Mouse (Mus musculus): Measurements from ENCODE around the gene Retn. TPM values are rescaled to one million over a fixed set of nuclear protein-coding genes. Genes with fewer than 3 reads are reported as not detected.

Retn gene
- polyA plus RNA-seq, 1 experiment from 2014 or later, result 0.17 TPM

DNA sequence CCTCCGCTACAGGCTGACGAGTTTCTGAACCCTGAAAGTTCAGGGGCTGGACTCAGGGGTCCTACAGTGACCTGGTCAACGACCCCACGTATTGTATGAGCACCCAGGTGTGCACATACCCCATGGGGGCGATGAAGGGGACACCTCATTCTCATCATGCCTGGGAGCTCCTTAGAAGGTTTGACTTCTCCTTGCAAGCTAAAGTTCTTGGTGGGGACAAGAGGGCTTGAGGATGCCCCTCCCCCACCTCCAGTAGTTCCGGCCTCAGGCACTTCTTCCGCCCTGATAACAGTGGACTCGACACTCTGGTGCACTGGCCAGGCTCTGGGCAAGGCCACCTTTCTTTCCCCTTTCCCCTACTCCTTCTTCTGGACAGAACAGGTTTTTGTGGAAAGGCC, 24.1 kb upstream of the Retn start:
- ATAC-seq (ENCODE audit: low FRiP score, low read depth), result no peak
- peaks cover 29% of the 10 kb centered on the region for H3K27me3 ChIP-seq
- 28% methylated on average over 8 of the region's 8 CpGs for WGBS
- no peaks in the 10 kb centered on the region; the same call in 1 of the 2 replicates for H3K36me3 ChIP-seq
- peaks cover 12% of the 10 kb centered on the region; the same call in 1 of the 2 replicates for H3K4me1 ChIP-seq
- H3K4me3 ChIP-seq, result peak overlapping the region; percentile 53
- H3K27ac ChIP-seq, result no peak overlapping the region
- H3K9ac ChIP-seq, result peak overlapping the region; percentile 48
- H3K9me3 ChIP-seq, result no peaks in the 10 kb centered on the region
- H3K4me2 ChIP-seq (replicated peaks), result peak overlapping the region; percentile 85

DNA sequence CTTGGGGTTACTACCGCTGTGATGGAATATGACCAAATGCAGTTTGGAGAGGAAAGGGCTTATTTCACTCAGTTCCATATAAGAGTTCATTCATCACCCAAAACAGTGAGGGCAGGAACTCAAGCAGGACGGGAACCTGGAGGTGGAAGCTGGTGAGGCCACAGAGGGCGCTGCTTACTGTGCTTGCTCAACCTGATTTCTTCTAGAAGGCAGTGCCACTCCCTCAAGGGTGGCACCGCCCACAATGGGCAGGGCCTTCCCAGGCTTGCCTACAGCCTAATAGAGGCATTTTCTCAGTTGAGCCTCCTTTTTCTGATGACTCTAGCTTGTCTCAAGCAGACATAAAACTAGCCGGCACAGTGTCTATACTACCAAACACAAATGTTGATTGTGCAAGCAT, 9.8 kb upstream of the Retn start:
- H3K27ac ChIP-seq, result no peak overlapping the region
- H3K4me3 ChIP-seq, result no peak overlapping the region
- H3K27me3 ChIP-seq, result no peaks in the 10 kb centered on the region
- H3K4me2 ChIP-seq (replicated peaks), result no peak overlapping the region
- no peak overlapping the region for H3K9ac ChIP-seq
- ATAC-seq (ENCODE audit: low FRiP score, low read depth), result no peak
- no peaks in the 10 kb centered on the region for H3K4me1 ChIP-seq
- H3K9me3 ChIP-seq, result no peaks in the 10 kb centered on the region
- no peaks in the 10 kb centered on the region for H3K36me3 ChIP-seq
- 17% methylated on average over 5 of the region's 5 CpGs for WGBS

DNA sequence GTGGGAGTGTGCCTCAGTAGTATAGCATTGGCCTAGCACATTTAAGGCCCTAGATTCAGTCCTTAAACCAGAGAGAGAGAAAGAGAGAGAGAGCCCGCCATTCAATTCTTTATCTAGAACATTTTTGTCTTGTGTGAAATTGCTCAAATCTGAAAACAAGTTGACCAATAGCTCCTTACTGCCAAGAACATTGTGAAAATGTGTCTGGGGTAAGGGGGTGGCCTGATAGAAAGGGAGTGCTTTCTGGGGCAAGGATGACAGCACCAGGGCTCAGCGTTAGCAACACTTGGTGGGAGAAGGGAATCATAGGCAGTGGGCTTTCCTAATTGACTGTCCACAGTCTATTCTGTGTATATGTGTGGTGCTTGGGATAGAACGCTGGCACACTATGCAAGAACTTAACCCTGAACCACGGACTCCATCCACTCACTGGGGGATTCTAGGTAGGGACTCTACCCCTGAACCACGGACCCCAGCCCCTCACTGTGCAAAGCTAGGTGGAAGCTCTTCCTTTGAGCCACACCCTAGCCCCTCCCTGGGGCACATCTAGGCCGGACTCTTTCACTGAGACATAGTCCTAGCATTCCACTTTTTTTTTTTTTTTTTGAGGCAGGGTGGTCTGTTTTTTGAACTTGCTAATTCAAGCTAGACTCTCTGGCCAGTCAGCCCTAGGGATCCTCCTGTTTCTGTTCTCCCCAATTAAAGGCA, 8.6 kb upstream of the Retn start:
- ATAC-seq (ENCODE audit: low FRiP score, low read depth), result no peak
- Histone ChIP-seq H3K9ac (no peak overlapping the region), H3K4me3 (no peak overlapping the region), H3K9me3 (no peaks in the 10 kb centered on the region), H3K4me1 (no peaks in the 10 kb centered on the region), H3K27me3 (no peaks in the 10 kb centered on the region), H3K4me2 (replicated peaks) (no peak overlapping the region), H3K27ac (no peak overlapping the region), H3K36me3 (no peaks in the 10 kb centered on the region)
- 77% methylated on average over 6 of the region's 6 CpGs for WGBS

DNA sequence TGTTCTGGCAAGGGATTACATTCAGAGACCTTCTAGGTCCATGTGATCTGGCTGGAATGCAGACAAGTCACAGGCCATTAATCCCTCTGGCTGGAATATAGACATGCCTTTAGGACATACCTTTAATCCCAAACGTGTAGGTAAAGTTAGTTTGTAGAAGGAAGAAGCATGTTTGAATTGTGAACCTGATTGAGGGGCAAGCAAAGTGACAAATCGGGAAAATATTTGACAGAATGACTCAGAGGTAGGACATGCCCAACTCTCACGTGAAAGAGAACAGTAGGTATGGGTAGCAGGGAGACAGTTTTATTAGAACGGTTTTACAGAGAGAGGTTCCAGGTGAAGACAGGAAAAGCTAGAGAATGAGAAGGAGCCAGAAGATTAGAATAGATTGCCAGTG, 8.0 kb upstream of the Retn start:
- ATAC-seq (ENCODE audit: low FRiP score, low read depth), result no peak
- no peaks in the 10 kb centered on the region for H3K27me3 ChIP-seq
- no peak overlapping the region for H3K4me2 ChIP-seq (replicated peaks)
- H3K4me1 ChIP-seq, result no peaks in the 10 kb centered on the region
- no peak overlapping the region for H3K9ac ChIP-seq
- no peak overlapping the region for H3K27ac ChIP-seq
- no peaks in the 10 kb centered on the region for H3K9me3 ChIP-seq
- H3K36me3 ChIP-seq, result no peaks in the 10 kb centered on the region
- WGBS, result 75% methylated on average over 4 of the region's 4 CpGs
- H3K4me3 ChIP-seq, result no peak overlapping the region

DNA sequence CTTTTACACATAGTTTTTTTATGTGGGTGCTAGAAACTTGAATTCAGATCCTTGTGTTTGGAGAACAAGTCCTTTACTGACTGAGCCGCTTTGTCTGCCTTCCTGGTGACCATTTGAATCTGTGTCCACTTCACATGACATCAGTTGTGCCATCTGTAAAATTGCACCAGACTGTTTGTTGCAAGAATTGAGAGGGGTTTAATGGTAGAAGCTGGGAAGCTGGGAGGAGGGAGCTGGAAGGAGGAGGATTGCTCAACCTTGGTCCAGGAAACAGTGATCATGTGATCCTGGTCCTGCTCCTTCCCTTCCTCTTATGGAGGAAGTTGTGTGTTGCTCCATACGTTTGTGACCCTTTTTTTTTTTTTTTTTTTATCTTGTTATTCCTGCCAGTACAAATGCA, 7.3 kb upstream of the Retn start:
- WGBS, result 67% methylated on average over 2 of the region's 2 CpGs
- H3K4me3 ChIP-seq, result no peak overlapping the region
- no peak for ATAC-seq (ENCODE audit: low FRiP score, low read depth)

DNA sequence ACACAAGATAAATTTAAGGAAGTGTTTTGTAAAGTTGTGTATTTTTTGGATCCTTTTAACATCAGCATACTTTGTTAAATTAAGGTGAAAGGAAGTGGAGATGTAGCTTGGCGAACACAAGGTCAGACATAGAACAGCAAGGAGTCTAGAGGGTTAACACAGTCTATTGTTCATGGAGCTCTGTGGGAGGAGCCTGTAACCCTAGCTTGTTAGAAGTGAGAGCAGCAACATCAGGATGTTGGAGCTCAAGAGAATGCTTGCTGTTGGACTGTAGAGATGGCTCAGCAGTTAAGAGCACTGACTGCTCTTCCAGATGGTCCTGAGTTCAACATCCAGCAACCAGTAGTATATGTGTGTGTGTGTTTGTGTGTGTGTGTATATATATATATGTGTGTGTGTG, 6.6 kb upstream of the Retn start:
- no peak overlapping the region for H3K27ac ChIP-seq
- H3K27me3 ChIP-seq, result no peaks in the 10 kb centered on the region
- H3K4me3 ChIP-seq, result no peak overlapping the region
- ATAC-seq (ENCODE audit: low FRiP score, low read depth), result peak; percentile 61; the same call in 1 of the 2 replicates
- 33% methylated on average over 1 of the region's 1 CpGs for WGBS
- 0 out of 2 replicates have a peak overlapping the region, but pooled peaks have one; percentile 14 for H3K4me2 ChIP-seq (replicated peaks)
- H3K9ac ChIP-seq, result no peak overlapping the region
- H3K36me3 ChIP-seq, result no peaks in the 10 kb centered on the region
- H3K4me1 ChIP-seq, result no peaks in the 10 kb centered on the region
- no peaks in the 10 kb centered on the region for H3K9me3 ChIP-seq

More for the DNA sequence above, 7.3 kb upstream of the Retn start:
- no peaks in the 10 kb centered on the region for H3K27me3 ChIP-seq
- no peaks in the 10 kb centered on the region for H3K4me1 ChIP-seq
- H3K27ac ChIP-seq, result no peak overlapping the region
- no peaks in the 10 kb centered on the region for H3K9me3 ChIP-seq
- no peaks in the 10 kb centered on the region for H3K36me3 ChIP-seq
- H3K4me2 ChIP-seq (replicated peaks), result no peak overlapping the region
- no peak overlapping the region for H3K9ac ChIP-seq

DNA sequence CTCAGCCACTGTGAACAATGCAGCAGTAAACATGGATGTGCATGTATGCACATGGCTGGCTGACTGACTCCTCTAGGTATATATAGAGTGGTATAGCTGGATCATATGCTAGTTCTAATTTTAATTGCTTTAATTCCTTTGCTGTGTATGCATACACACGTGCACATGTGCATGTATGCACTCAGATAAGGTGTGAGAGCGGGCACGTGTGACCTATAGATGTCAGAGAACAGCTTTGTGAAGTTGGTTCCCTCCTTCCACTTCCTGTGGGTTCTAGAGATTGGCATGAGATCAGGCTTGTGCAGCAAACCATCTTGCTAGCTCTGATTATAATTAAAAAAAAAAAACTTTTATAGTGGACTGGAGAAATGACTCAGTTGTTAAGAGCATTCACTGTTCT, 2.7 kb upstream of the Retn start:
- Histone ChIP-seq H3K9ac (no peak overlapping the region), H3K36me3 (no peaks in the 10 kb centered on the region), H3K9me3 (no peaks in the 10 kb centered on the region), H3K4me3 (no peak overlapping the region), H3K4me1 (no peaks in the 10 kb centered on the region), H3K4me2 (replicated peaks) (no peak overlapping the region), H3K27me3 (0 out of 2 replicates have a peak, but pooled peaks cover 3% of the 10 kb centered on the region), H3K27ac (no peak overlapping the region)
- ATAC-seq (ENCODE audit: low FRiP score, low read depth), result no peak
- 69% methylated on average over 3 of the region's 3 CpGs for WGBS

DNA sequence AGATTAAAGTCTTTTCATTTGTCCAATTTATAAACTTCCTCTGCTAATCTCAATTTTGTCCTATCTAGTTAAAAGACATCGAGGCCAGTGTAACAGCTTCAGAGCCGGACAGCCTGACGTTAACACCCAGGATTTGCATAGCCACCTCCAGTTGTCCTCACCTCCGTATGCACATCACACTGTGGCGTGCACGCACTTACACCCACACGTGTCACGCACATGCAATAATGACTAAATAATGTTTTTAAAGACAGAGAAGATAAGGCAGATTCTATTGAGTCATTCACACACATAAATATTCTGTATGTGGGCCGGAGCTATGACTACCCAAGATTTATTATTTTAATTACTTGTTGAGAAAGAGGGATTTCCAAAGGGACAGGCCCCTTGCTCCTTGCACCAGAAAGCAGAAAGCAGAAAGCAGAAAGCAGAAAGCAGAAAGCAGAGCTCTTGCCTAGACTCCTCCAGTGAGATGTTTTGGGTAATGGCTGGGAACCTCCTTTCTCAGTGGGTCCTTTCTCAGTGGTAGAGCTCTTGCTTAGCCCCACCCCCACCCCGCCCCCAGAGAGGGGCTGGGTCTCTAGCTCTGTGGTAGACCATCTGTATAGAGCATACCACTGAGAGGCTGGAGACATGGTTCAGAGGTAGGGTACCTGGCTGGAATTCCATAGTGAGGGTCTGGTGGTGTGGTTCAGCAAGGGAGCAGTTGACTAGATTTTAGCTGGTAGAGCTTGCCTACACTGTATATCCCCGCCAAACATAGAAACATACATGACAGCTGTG, 653 bp upstream of the Retn start:
- WGBS, result 70% methylated on average over 11 of the region's 11 CpGs
- H3K9me3 ChIP-seq, result no peaks in the 10 kb centered on the region
- no peak overlapping the region for H3K4me2 ChIP-seq (replicated peaks)
- H3K9ac ChIP-seq, result no peak overlapping the region
- no peak overlapping the region for H3K27ac ChIP-seq
- H3K4me1 ChIP-seq, result no peaks in the 10 kb centered on the region
- no peak overlapping the region for H3K4me3 ChIP-seq
- no peaks in the 10 kb centered on the region for H3K36me3 ChIP-seq
- ATAC-seq (ENCODE audit: low FRiP score, low read depth), result no peak; the same call in 1 of the 2 replicates
- 0 out of 2 replicates have a peak, but pooled peaks cover 4% of the 10 kb centered on the region for H3K27me3 ChIP-seq

DNA sequence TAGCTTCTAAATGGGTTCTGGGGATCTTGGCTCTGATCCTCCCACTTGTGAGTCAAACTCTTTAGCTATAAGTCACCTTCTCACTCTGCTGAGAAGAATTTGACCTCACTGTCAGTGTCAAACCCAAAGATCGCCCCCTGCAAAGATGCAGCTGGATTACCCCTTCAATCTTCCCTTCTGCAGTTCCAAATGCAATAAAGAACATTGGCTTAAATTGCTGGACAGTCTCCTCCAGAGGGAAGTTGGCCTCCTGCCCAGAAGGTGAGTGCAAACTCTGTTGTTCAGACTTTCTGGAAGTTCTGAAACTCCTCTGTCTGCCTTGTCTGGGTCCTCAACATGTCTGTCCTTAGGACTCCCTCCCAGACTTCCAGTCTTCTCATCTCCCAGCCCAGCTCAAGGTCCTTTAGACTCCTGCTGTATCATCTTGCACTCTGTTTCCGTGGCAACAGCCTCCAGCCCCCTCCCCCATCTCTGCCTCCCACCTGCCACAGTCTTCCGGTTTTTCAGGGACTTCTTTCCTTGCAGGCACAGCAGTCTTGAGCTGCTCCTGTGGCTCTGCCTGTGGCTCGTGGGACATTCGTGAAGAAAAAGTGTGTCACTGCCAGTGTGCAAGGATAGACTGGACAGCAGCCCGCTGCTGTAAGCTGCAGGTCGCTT, 1.3 kb downstream of the Retn start:
- no peak overlapping the region for H3K4me2 ChIP-seq (replicated peaks)
- ATAC-seq (ENCODE audit: low FRiP score, low read depth), result peak; percentile 40; the same call in 1 of the 2 replicates
- 23% methylated on average over 7 of the region's 7 CpGs for WGBS

DNA sequence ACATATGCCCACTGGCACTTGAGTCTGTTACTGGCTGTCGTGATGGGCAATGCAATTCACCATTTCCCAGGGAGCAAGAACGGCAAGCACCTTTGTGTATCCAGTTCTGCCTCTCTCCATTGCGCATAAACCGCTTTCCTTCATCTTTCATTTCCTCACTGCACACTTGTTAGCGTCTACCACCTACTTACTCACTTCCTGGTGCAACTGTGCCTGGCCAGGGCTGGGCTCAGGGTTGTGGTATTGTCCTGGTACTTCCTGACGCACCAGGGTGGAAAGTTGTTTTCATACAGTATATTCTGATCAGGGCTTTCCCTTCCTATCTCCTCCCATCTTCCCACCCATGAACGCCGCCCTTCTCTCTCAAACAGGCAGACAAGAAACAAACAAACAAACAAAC, 5.3 kb downstream of the Retn start:
- Histone ChIP-seq H3K4me3 (no peak overlapping the region), H3K4me2 (replicated peaks) (no peak overlapping the region), H3K36me3 (no peaks in the 10 kb centered on the region), H3K4me1 (no peaks in the 10 kb centered on the region), H3K27me3 (0 out of 2 replicates have a peak, but pooled peaks cover 4% of the 10 kb centered on the region), H3K9ac (no peak overlapping the region), H3K9me3 (no peaks in the 10 kb centered on the region), H3K27ac (no peak overlapping the region)
- no peak for ATAC-seq (ENCODE audit: low FRiP score, low read depth)
- WGBS, result 76% methylated on average over 8 of the region's 8 CpGs

More for the DNA sequence above, 1.3 kb downstream of the Retn start:
- H3K9ac ChIP-seq, result no peak overlapping the region
- H3K27ac ChIP-seq, result no peak overlapping the region
- no peaks in the 10 kb centered on the region for H3K36me3 ChIP-seq
- no peaks in the 10 kb centered on the region for H3K4me1 ChIP-seq
- H3K9me3 ChIP-seq, result no peaks in the 10 kb centered on the region
- H3K27me3 ChIP-seq, result 0 out of 2 replicates have a peak, but pooled peaks cover 4% of the 10 kb centered on the region
- H3K4me3 ChIP-seq, result no peak overlapping the region

DNA sequence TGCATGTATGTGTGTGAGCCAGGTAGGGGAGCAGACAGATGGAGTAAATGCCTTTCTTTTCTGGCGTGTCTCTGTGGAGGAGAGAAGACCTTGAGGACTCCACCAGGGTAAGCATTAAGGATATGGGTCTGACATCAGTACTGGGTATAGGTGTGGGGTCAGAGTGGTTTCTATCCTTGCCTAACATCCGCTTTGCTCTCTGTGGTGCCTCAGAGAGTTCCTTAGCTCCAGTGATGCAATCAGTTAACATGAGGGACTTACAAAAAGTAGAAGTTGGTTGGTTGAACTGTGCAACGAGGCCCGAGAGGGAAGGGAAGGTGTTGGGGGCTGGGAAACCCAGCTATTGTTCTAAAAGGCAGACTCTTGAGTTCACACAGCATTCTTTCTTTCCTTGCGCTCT, 8.8 kb downstream of the Retn start:
- H3K27me3 ChIP-seq, result no peaks in the 10 kb centered on the region
- H3K4me1 ChIP-seq, result no peaks in the 10 kb centered on the region
- H3K9me3 ChIP-seq, result no peaks in the 10 kb centered on the region
- no peak overlapping the region for H3K4me2 ChIP-seq (replicated peaks)
- no peak overlapping the region for H3K9ac ChIP-seq
- ATAC-seq (ENCODE audit: low FRiP score, low read depth), result no peak
- H3K27ac ChIP-seq, result no peak overlapping the region
- no peaks in the 10 kb centered on the region for H3K36me3 ChIP-seq
- H3K4me3 ChIP-seq, result no peak overlapping the region
- 61% methylated on average over 5 of the region's 5 CpGs for WGBS

DNA sequence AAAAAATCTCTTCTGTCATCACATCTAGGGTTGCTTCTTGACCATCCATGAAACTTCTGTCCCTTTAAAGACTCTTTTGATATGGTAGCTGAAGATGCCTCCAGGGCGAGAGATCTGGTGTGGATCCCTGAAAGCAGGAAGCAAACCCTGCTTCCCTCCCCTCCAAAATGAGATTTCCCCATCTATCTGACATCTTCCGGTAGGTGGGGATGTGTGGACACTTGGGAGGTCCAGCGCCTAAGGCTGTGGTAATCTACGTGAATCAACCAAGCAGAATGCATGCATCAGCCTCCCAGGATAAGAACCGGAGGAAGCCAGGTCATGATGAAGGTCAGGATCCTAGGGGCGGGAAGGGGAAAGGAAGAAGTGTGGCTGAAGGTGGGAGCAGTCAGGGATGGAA, 9.9 kb downstream of the Retn start, which contains the start of gene Mcemp1:
Gene Mcemp1 (plus strand): TSS at position 248 of the 400 bp plus-strand sequence.
- no peaks in the 10 kb centered on the region for H3K9me3 ChIP-seq
- no peak for ATAC-seq (ENCODE audit: low FRiP score, low read depth)
- WGBS, result 77% methylated on average over 6 of the region's 6 CpGs

More for the DNA sequence above, 9.9 kb downstream of the Retn start, which contains the start of gene Mcemp1:
- Histone ChIP-seq H3K4me3 (no peak within 1 kb of the TSS), H3K27me3 (no peaks in the 10 kb centered on the region), H3K27ac (no peak within 1 kb of the TSS), H3K4me1 (no peaks in the 10 kb centered on the region), H3K9ac (no peak within 1 kb of the TSS), H3K36me3 (no peaks in the 10 kb centered on the region), H3K4me2 (replicated peaks) (no peak within 1 kb of the TSS)

Data from limb, embryonic 13.5 days (tissue).